Mouse (Mus musculus): ENCODE measurements around the gene Cdh18. TPM values are rescaled to one million over a fixed set of nuclear protein-coding genes. Genes with fewer than 3 reads are reported as not detected.
"Not testable (repeated sequence)": the region's sequence is repeated elsewhere in the genome, so short reads cannot be mapped to it uniquely, and the experiment has no call there.

Gene Cdh18
- polyA plus RNA-seq, 1 experiment from 2014 or later, result 0.21 TPM

GRCm38 (mm10) chr15:23230616-23231015 is 681.8 kb downstream of the Cdh18 start:
- ATAC-seq (ENCODE audit: extremely low read depth, insufficient number of reproducible peaks, low FRiP score, low TSS enrichment), result no peak
- H3K9me3 ChIP-seq, result no peaks in the 10 kb centered on the region
- H3K36me3 ChIP-seq, result no peaks in the 10 kb centered on the region
- H3K4me1 ChIP-seq, result no peaks in the 10 kb centered on the region
- no peak overlapping the region for H3K4me3 ChIP-seq
- H3K27ac ChIP-seq (replicated peaks), result no peak overlapping the region
- H3K9ac ChIP-seq, result no peak overlapping the region
- H3K27me3 ChIP-seq (replicated peaks), result no peaks in the 10 kb centered on the region
- WGBS, result 46% methylated on average over 2 of the region's 2 CpGs
- H3K4me2 ChIP-seq, result no peak overlapping the region

DNA sequence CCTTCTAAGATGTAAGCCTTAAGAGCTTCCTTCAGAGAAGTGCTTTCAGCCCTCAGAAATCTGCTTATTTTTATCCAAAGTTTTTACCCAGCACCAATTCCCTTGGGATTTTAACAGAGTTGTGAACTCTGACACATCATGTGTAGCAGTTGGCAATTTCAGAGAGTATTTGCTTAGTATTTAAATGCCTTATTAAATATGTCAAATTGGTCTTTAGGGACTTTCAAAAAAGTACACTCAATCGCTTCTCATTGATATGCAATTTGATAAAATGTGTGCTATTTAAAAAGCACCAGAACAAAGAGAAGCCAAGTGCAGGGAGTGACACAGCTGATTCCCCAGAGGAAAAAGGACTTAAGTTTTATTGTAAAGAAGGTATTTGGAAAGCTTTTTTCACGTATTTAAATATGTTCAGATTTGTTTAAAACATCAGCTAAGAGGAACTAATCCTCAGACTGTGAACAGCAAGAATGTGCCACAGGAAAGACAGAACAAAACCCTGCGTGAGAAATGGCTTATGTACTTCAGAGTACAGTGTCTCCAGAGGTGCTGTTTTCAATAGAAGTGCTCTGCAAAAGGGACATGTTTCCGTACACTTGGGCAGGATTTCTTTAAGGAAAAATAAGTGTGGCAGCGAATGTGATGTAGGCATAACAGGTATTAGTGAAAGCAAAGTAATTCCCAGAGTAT is 709.1 kb downstream of the Cdh18 start:
- H3K4me2 ChIP-seq, result no peak overlapping the region
- WGBS, result 56% methylated on average over 5 of the region's 5 CpGs
- no peaks in the 10 kb centered on the region for H3K4me1 ChIP-seq
- H3K36me3 ChIP-seq, result no peaks in the 10 kb centered on the region
- no peak for ATAC-seq (ENCODE audit: extremely low read depth, insufficient number of reproducible peaks, low FRiP score, low TSS enrichment)
- no peak overlapping the region for H3K4me3 ChIP-seq
- H3K9me3 ChIP-seq, result no peaks in the 10 kb centered on the region
- H3K27ac ChIP-seq (replicated peaks), result no peak overlapping the region
- H3K9ac ChIP-seq, result no peak overlapping the region
- no peaks in the 10 kb centered on the region for H3K27me3 ChIP-seq (replicated peaks)

- Histone ChIP-seq H3K36me3 (no peaks in the 10 kb centered on the region), H3K27me3 (replicated peaks) (no peaks in the 10 kb centered on the region), H3K27ac (replicated peaks) (no peak overlapping the region), H3K4me2 (no peak overlapping the region), H3K9ac (no peak overlapping the region), H3K4me3 (no peak overlapping the region), H3K4me1 (no peaks in the 10 kb centered on the region), H3K9me3 (no peaks in the 10 kb centered on the region)
- WGBS, result 70% methylated on average over 4 of the region's 4 CpGs
- no peak for ATAC-seq (ENCODE audit: extremely low read depth, insufficient number of reproducible peaks, low FRiP score, low TSS enrichment)
These were observed 729.6 kb downstream of the Cdh18 start for GRCm38 (mm10) chr15:23278421-23278820.

GRCm38 (mm10) chr15:23305018-23305417 is 756.2 kb downstream of the Cdh18 start:
- Histone ChIP-seq H3K27ac (replicated peaks) (no peak overlapping the region), H3K4me1 (no peaks in the 10 kb centered on the region), H3K9ac (no peak overlapping the region), H3K27me3 (replicated peaks) (no peaks in the 10 kb centered on the region), H3K4me2 (no peak overlapping the region), H3K4me3 (no peak overlapping the region), H3K9me3 (no peaks in the 10 kb centered on the region), H3K36me3 (no peaks in the 10 kb centered on the region)
- no peak for ATAC-seq (ENCODE audit: extremely low read depth, insufficient number of reproducible peaks, low FRiP score, low TSS enrichment)
- 61% methylated on average over 1 of the region's 1 CpGs for WGBS

- no peaks in the 10 kb centered on the region for H3K36me3 ChIP-seq
- WGBS, result 76% methylated on average over 3 of the region's 3 CpGs
- no peaks in the 10 kb centered on the region for H3K4me1 ChIP-seq
- H3K9ac ChIP-seq, result no peak overlapping the region
- no peak overlapping the region for H3K27ac ChIP-seq (replicated peaks)
- no peaks in the 10 kb centered on the region for H3K9me3 ChIP-seq
- no peak for ATAC-seq (ENCODE audit: extremely low read depth, insufficient number of reproducible peaks, low FRiP score, low TSS enrichment)
- no peak overlapping the region for H3K4me3 ChIP-seq
- no peaks in the 10 kb centered on the region for H3K27me3 ChIP-seq (replicated peaks)
- H3K4me2 ChIP-seq, result no peak overlapping the region
These were observed 767.9 kb downstream of the Cdh18 start for GRCm38 (mm10) chr15:23316766-23317165.

DNA sequence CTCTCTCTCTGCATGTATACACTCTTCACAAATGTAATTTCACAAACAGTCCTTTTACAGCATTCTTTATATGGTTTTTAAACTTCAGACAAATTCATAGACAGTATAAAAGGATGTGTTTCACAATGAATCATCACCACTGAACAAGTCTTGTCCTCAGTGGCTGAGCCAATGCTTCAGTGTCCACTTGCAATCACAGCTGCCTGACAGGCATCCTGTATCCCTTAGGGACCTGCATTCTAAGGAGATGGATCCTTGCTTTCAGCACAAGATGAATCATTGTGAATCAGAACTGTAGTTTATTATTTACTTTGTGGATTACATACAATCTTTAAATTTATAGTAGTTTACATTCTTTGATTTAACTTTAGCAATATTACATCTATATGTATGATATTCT is 768.6 kb downstream of the Cdh18 start:
- Histone ChIP-seq H3K27ac (replicated peaks) (no peak overlapping the region), H3K9ac (no peak overlapping the region), H3K36me3 (no peaks in the 10 kb centered on the region), H3K27me3 (replicated peaks) (no peaks in the 10 kb centered on the region), H3K4me2 (no peak overlapping the region), H3K4me1 (no peaks in the 10 kb centered on the region), H3K9me3 (no peaks in the 10 kb centered on the region), H3K4me3 (no peak overlapping the region)
- ATAC-seq (ENCODE audit: extremely low read depth, insufficient number of reproducible peaks, low FRiP score, low TSS enrichment), result no peak

DNA sequence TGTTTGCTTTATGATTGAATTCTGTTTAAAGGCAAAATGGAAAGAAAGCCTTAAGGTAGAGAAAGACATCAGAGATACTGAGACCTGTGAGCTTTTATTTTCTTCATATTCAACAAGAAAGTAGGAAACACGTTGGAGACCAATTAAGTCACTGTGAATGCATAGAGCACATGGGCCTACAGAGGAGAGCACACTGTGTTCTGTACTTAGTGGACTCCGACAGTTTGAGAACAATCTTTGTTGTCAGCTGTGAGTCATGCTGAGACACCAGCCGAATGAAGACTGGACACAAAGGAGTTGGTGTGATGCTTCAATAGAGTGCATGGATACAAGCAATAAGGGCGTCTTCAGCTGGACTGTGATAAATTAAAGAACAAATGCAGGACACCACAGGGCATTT is 791.5 kb downstream of the Cdh18 start:
- H3K4me3 ChIP-seq; H3K9ac ChIP-seq; H3K27me3 ChIP-seq (replicated peaks); H3K27ac ChIP-seq (replicated peaks); H3K36me3 ChIP-seq; H3K4me2 ChIP-seq; H3K4me1 ChIP-seq; H3K9me3 ChIP-seq; ATAC-seq (ENCODE audit: extremely low read depth, insufficient number of reproducible peaks, low FRiP score, low TSS enrichment): not testable (repeated sequence)
- no CpG with 5 or more reads among the region's 4 CpGs for WGBS

GRCm38 (mm10) chr15:23351078-23351477 is 802.3 kb downstream of the Cdh18 start:
- no peak overlapping the region for H3K4me3 ChIP-seq
- H3K9me3 ChIP-seq, result no peaks in the 10 kb centered on the region
- no peaks in the 10 kb centered on the region for H3K27me3 ChIP-seq (replicated peaks)
- no peak overlapping the region for H3K9ac ChIP-seq
- H3K36me3 ChIP-seq, result no peaks in the 10 kb centered on the region
- no peak overlapping the region for H3K27ac ChIP-seq (replicated peaks)
- 61% methylated on average over 2 of the region's 2 CpGs for WGBS
- no peak for ATAC-seq (ENCODE audit: extremely low read depth, insufficient number of reproducible peaks, low FRiP score, low TSS enrichment)
- no peaks in the 10 kb centered on the region for H3K4me1 ChIP-seq
- H3K4me2 ChIP-seq, result no peak overlapping the region

DNA sequence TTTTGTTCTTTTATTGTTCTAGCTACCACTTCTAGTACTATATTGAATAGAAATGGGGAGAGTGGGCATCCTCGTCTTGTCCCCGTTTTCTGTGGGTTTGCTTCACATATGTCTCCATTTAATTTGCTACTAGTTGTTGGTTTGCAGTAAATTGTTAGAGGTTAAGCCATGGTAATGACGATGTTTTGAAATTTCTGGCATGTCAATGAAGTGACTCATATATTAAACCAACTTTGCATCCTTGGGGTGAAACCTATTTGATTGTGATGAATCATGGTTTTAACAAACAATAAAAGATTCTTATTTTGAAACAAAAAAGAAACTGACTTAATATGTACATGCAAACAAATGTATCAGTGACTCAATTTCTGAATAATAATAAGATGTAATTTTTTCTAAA is 817.5 kb downstream of the Cdh18 start:
- no peaks in the 10 kb centered on the region for H3K4me1 ChIP-seq
- ATAC-seq (ENCODE audit: extremely low read depth, insufficient number of reproducible peaks, low FRiP score, low TSS enrichment), result no peak
- H3K27ac ChIP-seq (replicated peaks), result no peak overlapping the region
- 72% methylated on average over 3 of the region's 3 CpGs for WGBS
- H3K36me3 ChIP-seq, result no peaks in the 10 kb centered on the region
- H3K27me3 ChIP-seq (replicated peaks), result no peaks in the 10 kb centered on the region
- no peak overlapping the region for H3K9ac ChIP-seq
- H3K4me2 ChIP-seq, result no peak overlapping the region
- H3K9me3 ChIP-seq, result no peaks in the 10 kb centered on the region
- no peak overlapping the region for H3K4me3 ChIP-seq

DNA sequence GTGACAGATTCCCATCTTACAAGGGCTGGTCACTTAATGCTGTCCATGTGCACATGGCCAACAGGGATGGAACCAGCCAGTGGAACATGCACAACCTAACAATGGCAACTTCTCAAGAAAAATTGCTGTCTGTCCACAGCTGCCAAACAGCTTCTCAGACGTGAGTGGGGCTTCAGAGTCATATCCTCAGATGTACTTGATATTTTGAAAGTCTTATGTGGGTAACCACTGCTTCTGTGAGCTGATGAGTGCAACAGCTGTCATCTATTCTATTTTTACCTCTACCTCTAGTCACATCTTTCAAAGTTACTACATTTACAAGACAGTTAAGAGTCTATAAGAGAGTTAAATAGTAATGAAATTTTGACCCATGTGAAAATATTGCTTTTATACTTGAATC is 818.9 kb downstream of the Cdh18 start:
- H3K9me3 ChIP-seq, result no peaks in the 10 kb centered on the region
- no peak overlapping the region for H3K27ac ChIP-seq (replicated peaks)
- no peaks in the 10 kb centered on the region for H3K36me3 ChIP-seq
- H3K4me1 ChIP-seq, result no peaks in the 10 kb centered on the region
- WGBS, result 35% methylated on average over 1 of the region's 1 CpGs
- no peak overlapping the region for H3K9ac ChIP-seq
- no peaks in the 10 kb centered on the region for H3K27me3 ChIP-seq (replicated peaks)
- ATAC-seq (ENCODE audit: extremely low read depth, insufficient number of reproducible peaks, low FRiP score, low TSS enrichment), result no peak
- no peak overlapping the region for H3K4me3 ChIP-seq
- no peak overlapping the region for H3K4me2 ChIP-seq

GRCm38 (mm10) chr15:23378016-23378750 is 829.4 kb downstream of the Cdh18 start:
- WGBS, result 81% methylated on average over 2 of the region's 2 CpGs
- Histone ChIP-seq H3K9me3 (no peaks in the 10 kb centered on the region), H3K4me1 (no peaks in the 10 kb centered on the region), H3K4me2 (no peak overlapping the region), H3K4me3 (no peak overlapping the region), H3K9ac (no peak overlapping the region), H3K27me3 (replicated peaks) (no peaks in the 10 kb centered on the region), H3K27ac (replicated peaks) (no peak overlapping the region), H3K36me3 (no peaks in the 10 kb centered on the region)
- no peak for ATAC-seq (ENCODE audit: extremely low read depth, insufficient number of reproducible peaks, low FRiP score, low TSS enrichment)

GRCm38 (mm10) chr15:23385816-23386215 is 837.0 kb downstream of the Cdh18 start:
- Histone ChIP-seq H3K9me3 (no peaks in the 10 kb centered on the region), H3K9ac (no peak overlapping the region), H3K4me1 (no peaks in the 10 kb centered on the region), H3K4me2 (no peak overlapping the region), H3K4me3 (no peak overlapping the region), H3K27ac (replicated peaks) (no peak overlapping the region), H3K27me3 (replicated peaks) (no peaks in the 10 kb centered on the region), H3K36me3 (no peaks in the 10 kb centered on the region)
- no peak for ATAC-seq (ENCODE audit: extremely low read depth, insufficient number of reproducible peaks, low FRiP score, low TSS enrichment)
- 60% methylated on average over 4 of the region's 4 CpGs for WGBS
